Mouse (Mus musculus): Measurements from ENCODE around the gene Ddx27. TPM values are rescaled to one million over a fixed set of nuclear protein-coding genes. Genes with fewer than 3 reads are reported as not detected.

The Ddx27 gene
- polyA plus RNA-seq, 2 experiments = 36.5 to 50.2 TPM

GRCm38 (mm10) chr2:167043400-167044121, 28.6 kb downstream of the Ddx27 start:
- Histone ChIP-seq H3K9me3 (ENCODE audit: control insufficient read depth, low read length) (no peaks in the 10 kb centered on the region), H3K27ac (replicated peaks; ENCODE audit: low read depth, low read length) (no peak overlapping the region), H3K4me1 (ENCODE audit: control insufficient read depth, insufficient read depth, low read length) (no peaks in the 10 kb centered on the region), H3K4me3 (replicated peaks; ENCODE audit: low read length) (no peak overlapping the region), H3K9ac (ENCODE audit: low read depth, low read length, severe bottlenecking) (no peak overlapping the region), H3K36me3 (ENCODE audit: control insufficient read depth, insufficient read depth, low read length) (peaks cover 91% of the 10 kb centered on the region), H3K27me3 (ENCODE audit: control insufficient read depth, insufficient read depth, low read length) (no peaks in the 10 kb centered on the region), H3K4me2 (replicated peaks; ENCODE audit: low read depth, low read length, severe bottlenecking) (no peak overlapping the region)
- TF ChIP-seq POLR2A (IDR thresholded peaks at IDR 0.05; ENCODE audit: borderline replicate concordance, extremely low read depth, insufficient read depth, insufficient read length) = no peak
- WGBS = 91% methylated on average over 12 of the region's 12 CpGs
- ATAC-seq (ENCODE audit: low FRiP score, low read depth) (no peak), DNase-seq (ENCODE audit: low spot score) (no peak)

- Histone ChIP-seq H3K27me3 (ENCODE audit: control insufficient read depth, insufficient read depth, low read length) (no peaks in the 10 kb centered on the region), H3K9me3 (ENCODE audit: control insufficient read depth, low read length) (no peaks in the 10 kb centered on the region), H3K4me2 (replicated peaks; ENCODE audit: low read depth, low read length, severe bottlenecking) (no peak overlapping the region), H3K4me3 (replicated peaks; ENCODE audit: low read length) (no peak overlapping the region), H3K27ac (replicated peaks; ENCODE audit: low read depth, low read length) (no peak overlapping the region), H3K36me3 (ENCODE audit: control insufficient read depth, insufficient read depth, low read length) (peaks cover 72% of the 10 kb centered on the region), H3K9ac (ENCODE audit: low read depth, low read length, severe bottlenecking) (no peak overlapping the region), H3K4me1 (ENCODE audit: control insufficient read depth, insufficient read depth, low read length) (no peaks in the 10 kb centered on the region)
- TF ChIP-seq POLR2A (IDR thresholded peaks at IDR 0.05; ENCODE audit: borderline replicate concordance, extremely low read depth, insufficient read depth, insufficient read length) = no peak
- no peak for DNase-seq (ENCODE audit: low spot score)
- ATAC-seq (ENCODE audit: low FRiP score, low read depth) = no peak
- WGBS = 94% methylated on average over 10 of the region's 10 CpGs
Measured at GRCm38 (mm10) chr2:167048223-167048622, 33.2 kb downstream of the Ddx27 start.

- Histone ChIP-seq H3K4me1 (ENCODE audit: control insufficient read depth, insufficient read depth, low read length) (no peaks in the 10 kb centered on the region), H3K27me3 (ENCODE audit: control insufficient read depth, insufficient read depth, low read length) (no peaks in the 10 kb centered on the region), H3K27ac (replicated peaks; ENCODE audit: low read depth, low read length) (no peak overlapping the region), H3K9me3 (ENCODE audit: control insufficient read depth, low read length) (no peaks in the 10 kb centered on the region), H3K9ac (ENCODE audit: low read depth, low read length, severe bottlenecking) (no peak overlapping the region), H3K4me3 (replicated peaks; ENCODE audit: low read length) (no peak overlapping the region), H3K36me3 (ENCODE audit: control insufficient read depth, insufficient read depth, low read length) (peaks cover 69% of the 10 kb centered on the region), H3K4me2 (replicated peaks; ENCODE audit: low read depth, low read length, severe bottlenecking) (no peak overlapping the region)
- DNase-seq (ENCODE audit: low spot score) (no peak), ATAC-seq (ENCODE audit: low FRiP score, low read depth) (no peak)
- TF ChIP-seq POLR2A (IDR thresholded peaks at IDR 0.05; ENCODE audit: borderline replicate concordance, extremely low read depth, insufficient read depth, insufficient read length) = no peak
- 84% methylated on average over 8 of the region's 8 CpGs for WGBS
Measured at GRCm38 (mm10) chr2:167048698-167049358, 33.8 kb downstream of the Ddx27 start.

- H3K4me1 ChIP-seq (ENCODE audit: control insufficient read depth, insufficient read depth, low read length) = no peaks in the 10 kb centered on the region
- DNase-seq (ENCODE audit: low spot score) (no peak), ATAC-seq (ENCODE audit: low FRiP score, low read depth) (no peak; the same call in 1 of the 2 replicates)
- H3K4me2 ChIP-seq (replicated peaks; ENCODE audit: low read depth, low read length, severe bottlenecking) = no peak overlapping the region
- H3K36me3 ChIP-seq (ENCODE audit: control insufficient read depth, insufficient read depth, low read length) = peaks cover 74% of the 10 kb centered on the region
- H3K9me3 ChIP-seq (ENCODE audit: control insufficient read depth, low read length) = no peaks in the 10 kb centered on the region
- no peak for TF ChIP-seq POLR2A (IDR thresholded peaks at IDR 0.05; ENCODE audit: borderline replicate concordance, extremely low read depth, insufficient read depth, insufficient read length)
- no peaks in the 10 kb centered on the region for H3K27me3 ChIP-seq (ENCODE audit: control insufficient read depth, insufficient read depth, low read length)
- H3K9ac ChIP-seq (ENCODE audit: low read depth, low read length, severe bottlenecking) = no peak overlapping the region
- H3K27ac ChIP-seq (replicated peaks; ENCODE audit: low read depth, low read length) = no peak overlapping the region
- no peak overlapping the region for H3K4me3 ChIP-seq (replicated peaks; ENCODE audit: low read length)
- 82% methylated on average over 9 of the region's 9 CpGs for WGBS
Measured at GRCm38 (mm10) chr2:167053127-167053844, 38.3 kb downstream of the Ddx27 start.

- H3K36me3 ChIP-seq (ENCODE audit: control insufficient read depth, insufficient read depth, low read length) = peaks cover 61% of the 10 kb centered on the region
- no peak for TF ChIP-seq POLR2A (IDR thresholded peaks at IDR 0.05; ENCODE audit: borderline replicate concordance, extremely low read depth, insufficient read depth, insufficient read length)
- H3K4me3 ChIP-seq (replicated peaks; ENCODE audit: low read length) = no peak overlapping the region
- H3K4me2 ChIP-seq (replicated peaks; ENCODE audit: low read depth, low read length, severe bottlenecking) = no peak overlapping the region
- H3K9me3 ChIP-seq (ENCODE audit: control insufficient read depth, low read length) = no peaks in the 10 kb centered on the region
- ATAC-seq (ENCODE audit: low FRiP score, low read depth) (no peak), DNase-seq (ENCODE audit: low spot score) (no peak)
- no peaks in the 10 kb centered on the region for H3K27me3 ChIP-seq (ENCODE audit: control insufficient read depth, insufficient read depth, low read length)
- H3K4me1 ChIP-seq (ENCODE audit: control insufficient read depth, insufficient read depth, low read length) = no peaks in the 10 kb centered on the region; the same call in 1 of the 2 replicates
- 92% methylated on average over 15 of the region's 15 CpGs for WGBS
- H3K27ac ChIP-seq (replicated peaks; ENCODE audit: low read depth, low read length) = no peak overlapping the region
- H3K9ac ChIP-seq (ENCODE audit: low read depth, low read length, severe bottlenecking) = no peak overlapping the region
Measured at GRCm38 (mm10) chr2:167055386-167055785, 40.4 kb downstream of the Ddx27 start.

All from limb, embryonic 14.5 days (tissue).